Mouse (Mus musculus): ENCODE results near the gene Gkn2. TPM values are rescaled to one million over a fixed set of nuclear protein-coding genes. Genes with fewer than 3 reads are reported as not detected.
A peak's percentile ranks its signal among the peaks of the same experiment; 100 is the strongest.

Gkn2 gene
- not detected in 2 replicates for polyA plus RNA-seq (2015; fragmentation: Nextera tagmentation; extraction: Ambion mirVana)

GRCm38 (mm10) chr6:87373057-87373456, at the start of gene Gkn2:
TSS of gene Gkn2 (plus strand) at chr6:87373357.
- H3K9ac ChIP-seq (ENCODE audit: low read depth, low read length), result no peak within 1 kb of the TSS
- no peak within 1 kb of the TSS for H3K27ac ChIP-seq (ENCODE audit: low read length)
- no peaks in the 10 kb centered on the region for H3K36me3 ChIP-seq (ENCODE audit: control insufficient read depth, insufficient read depth, low read length)
- H3K4me3 ChIP-seq (ENCODE audit: low read length), result no peak within 1 kb of the TSS
- H3K9me3 ChIP-seq (ENCODE audit: control insufficient read depth, low read length), result no peaks in the 10 kb centered on the region
- H3K4me2 ChIP-seq (ENCODE audit: low read depth, low read length), result no peak within 1 kb of the TSS
- WGBS, result 72% methylated on average over 9 of the region's 9 CpGs
- ATAC-seq, result no peak
- no peaks in the 10 kb centered on the region for H3K4me1 ChIP-seq (ENCODE audit: control insufficient read depth, insufficient read depth, low read length)
- H3K27me3 ChIP-seq (replicated peaks; ENCODE audit: control insufficient read depth, insufficient read depth, low read length), result no peaks in the 10 kb centered on the region

GRCm38 (mm10) chr6:87323381-87323780, 49.8 kb upstream of the Gkn2 start:
- H3K4me1 ChIP-seq (ENCODE audit: control insufficient read depth, insufficient read depth, low read length), result no peaks in the 10 kb centered on the region
- H3K36me3 ChIP-seq (ENCODE audit: control insufficient read depth, insufficient read depth, low read length), result no peaks in the 10 kb centered on the region
- H3K4me2 ChIP-seq (ENCODE audit: low read depth, low read length), result no peak overlapping the region
- no peak overlapping the region for H3K9ac ChIP-seq (ENCODE audit: low read depth, low read length)
- no peak for ATAC-seq
- no peaks in the 10 kb centered on the region for H3K9me3 ChIP-seq (ENCODE audit: control insufficient read depth, low read length)
- H3K27me3 ChIP-seq (replicated peaks; ENCODE audit: control insufficient read depth, insufficient read depth, low read length), result no peaks in the 10 kb centered on the region
- no peak overlapping the region for H3K4me3 ChIP-seq (ENCODE audit: low read length)
- 88% methylated on average over 2 of the region's 2 CpGs for WGBS
- H3K27ac ChIP-seq (ENCODE audit: low read length), result no peak overlapping the region

- Histone ChIP-seq H3K4me3 (ENCODE audit: low read length) (no peak overlapping the region), H3K27me3 (replicated peaks; ENCODE audit: control insufficient read depth, insufficient read depth, low read length) (no peaks in the 10 kb centered on the region), H3K9me3 (ENCODE audit: control insufficient read depth, low read length) (no peaks in the 10 kb centered on the region), H3K36me3 (ENCODE audit: control insufficient read depth, insufficient read depth, low read length) (no peaks in the 10 kb centered on the region), H3K4me2 (ENCODE audit: low read depth, low read length) (no peak overlapping the region), H3K4me1 (ENCODE audit: control insufficient read depth, insufficient read depth, low read length) (no peaks in the 10 kb centered on the region), H3K27ac (ENCODE audit: low read length) (no peak overlapping the region), H3K9ac (ENCODE audit: low read depth, low read length) (no peak overlapping the region)
- no peak for ATAC-seq
- WGBS, result 79% methylated on average over 2 of the region's 2 CpGs
These were observed 46.2 kb upstream of the Gkn2 start for GRCm38 (mm10) chr6:87326932-87327331.

- Histone ChIP-seq H3K36me3 (ENCODE audit: control insufficient read depth, insufficient read depth, low read length) (no peaks in the 10 kb centered on the region), H3K9ac (ENCODE audit: low read depth, low read length) (no peak overlapping the region), H3K4me3 (ENCODE audit: low read length) (no peak overlapping the region), H3K4me2 (ENCODE audit: low read depth, low read length) (no peak overlapping the region), H3K9me3 (ENCODE audit: control insufficient read depth, low read length) (no peaks in the 10 kb centered on the region), H3K4me1 (ENCODE audit: control insufficient read depth, insufficient read depth, low read length) (no peaks in the 10 kb centered on the region), H3K27me3 (replicated peaks; ENCODE audit: control insufficient read depth, insufficient read depth, low read length) (no peaks in the 10 kb centered on the region), H3K27ac (ENCODE audit: low read length) (no peak overlapping the region)
- ATAC-seq, result no peak
- WGBS, result 78% methylated on average over 22 of the region's 22 CpGs
These were observed 44.6 kb upstream of the Gkn2 start for GRCm38 (mm10) chr6:87328265-87329173.

- no peaks in the 10 kb centered on the region for H3K9me3 ChIP-seq (ENCODE audit: control insufficient read depth, low read length)
- H3K4me3 ChIP-seq (ENCODE audit: low read length), result no peak overlapping the region
- ATAC-seq, result no peak
- no peak overlapping the region for H3K9ac ChIP-seq (ENCODE audit: low read depth, low read length)
- peak overlapping the region; percentile 8; the same call in 1 of the 2 replicates for H3K4me2 ChIP-seq (ENCODE audit: low read depth, low read length)
- H3K36me3 ChIP-seq (ENCODE audit: control insufficient read depth, insufficient read depth, low read length), result no peaks in the 10 kb centered on the region
- 0 out of 2 replicates have a peak, but pooled peaks cover 2% of the 10 kb centered on the region for H3K4me1 ChIP-seq (ENCODE audit: control insufficient read depth, insufficient read depth, low read length)
- WGBS, result 59% methylated on average over 2 of the region's 2 CpGs
- no peak overlapping the region for H3K27ac ChIP-seq (ENCODE audit: low read length)
- peaks cover 4% of the 10 kb centered on the region; the same call in 1 of the 2 replicates for H3K27me3 ChIP-seq (replicated peaks; ENCODE audit: control insufficient read depth, insufficient read depth, low read length)
These were observed 40.8 kb upstream of the Gkn2 start for GRCm38 (mm10) chr6:87332380-87332779.

- H3K4me3 ChIP-seq (ENCODE audit: low read length), result peak overlapping the region; percentile 75
- H3K4me1 ChIP-seq (ENCODE audit: control insufficient read depth, insufficient read depth, low read length), result 0 out of 2 replicates have a peak, but pooled peaks cover 2% of the 10 kb centered on the region
- 26% methylated on average over 11 of the region's 11 CpGs for WGBS
- H3K36me3 ChIP-seq (ENCODE audit: control insufficient read depth, insufficient read depth, low read length), result no peaks in the 10 kb centered on the region
- H3K9ac ChIP-seq (ENCODE audit: low read depth, low read length), result peak overlapping the region; percentile 84
- peak overlapping the region; percentile 87 for H3K4me2 ChIP-seq (ENCODE audit: low read depth, low read length)
- peak overlapping the region; percentile 94 for H3K27ac ChIP-seq (ENCODE audit: low read length)
- H3K27me3 ChIP-seq (replicated peaks; ENCODE audit: control insufficient read depth, insufficient read depth, low read length), result peaks cover 4% of the 10 kb centered on the region; the same call in 1 of the 2 replicates
- no peak for ATAC-seq
- no peaks in the 10 kb centered on the region for H3K9me3 ChIP-seq (ENCODE audit: control insufficient read depth, low read length)
These were observed 38.6 kb upstream of the Gkn2 start for GRCm38 (mm10) chr6:87334361-87335090.

- Histone ChIP-seq H3K4me2 (ENCODE audit: low read depth, low read length) (peak within 1 kb of the TSS; percentile 87), H3K27ac (ENCODE audit: low read length) (peak within 1 kb of the TSS; percentile 94), H3K4me1 (ENCODE audit: control insufficient read depth, insufficient read depth, low read length) (0 out of 2 replicates have a peak, but pooled peaks cover 2% of the 10 kb centered on the region), H3K9me3 (ENCODE audit: control insufficient read depth, low read length) (no peaks in the 10 kb centered on the region), H3K9ac (ENCODE audit: low read depth, low read length) (peak within 1 kb of the TSS; percentile 84), H3K27me3 (replicated peaks; ENCODE audit: control insufficient read depth, insufficient read depth, low read length) (peaks cover 4% of the 10 kb centered on the region; the same call in 1 of the 2 replicates), H3K36me3 (ENCODE audit: control insufficient read depth, insufficient read depth, low read length) (no peaks in the 10 kb centered on the region), H3K4me3 (ENCODE audit: low read length) (peak within 1 kb of the TSS; percentile 75)
- WGBS, result under 1% methylated on average over 54 of the region's 54 CpGs
- peak; percentile 76 for ATAC-seq
These were observed 37.8 kb upstream of the Gkn2 start, which contains the start of gene Antxr1 for GRCm38 (mm10) chr6:87335091-87335934. TSS of gene Antxr1 (minus strand) at chr6:87335821.

GRCm38 (mm10) chr6:87335935-87336295, 37.2 kb upstream of the Gkn2 start:
- Histone ChIP-seq H3K9me3 (ENCODE audit: control insufficient read depth, low read length) (no peaks in the 10 kb centered on the region), H3K9ac (ENCODE audit: low read depth, low read length) (no peak overlapping the region), H3K4me2 (ENCODE audit: low read depth, low read length) (peak overlapping the region; percentile 87), H3K36me3 (ENCODE audit: control insufficient read depth, insufficient read depth, low read length) (no peaks in the 10 kb centered on the region), H3K27me3 (replicated peaks; ENCODE audit: control insufficient read depth, insufficient read depth, low read length) (peaks cover 4% of the 10 kb centered on the region; the same call in 1 of the 2 replicates), H3K27ac (ENCODE audit: low read length) (no peak overlapping the region), H3K4me3 (ENCODE audit: low read length) (0 out of 2 replicates have a peak overlapping the region, but pooled peaks have one; percentile 75), H3K4me1 (ENCODE audit: control insufficient read depth, insufficient read depth, low read length) (0 out of 2 replicates have a peak, but pooled peaks cover 2% of the 10 kb centered on the region)
- WGBS, result 25% methylated on average over 6 of the region's 6 CpGs
- ATAC-seq, result no peak; the same call in 1 of the 2 replicates
